Mouse (Mus musculus) C2C12 (cell line): Measurements from ENCODE around the gene Dynlt1c. TPM values are rescaled to one million over a fixed set of nuclear protein-coding genes. Genes with fewer than 3 reads are reported as not detected.
"Not testable (repeated sequence)": the region's sequence is repeated elsewhere in the genome, so short reads cannot be mapped to it uniquely, and the experiment has no call there.

ENCODE experiments used
- H3K27me3 ChIP-seq: one replicate; pipeline ENCODE4 v1.6.1; 2011; ENCODE audit not compliant: control insufficient read depth, insufficient read depth, insufficient read length
- H3K36me3 ChIP-seq: one replicate; pipeline ENCODE4 v1.6.1; 2011; ENCODE audit not compliant: control insufficient read depth, insufficient read depth
- H3K4me3 ChIP-seq: one replicate; pipeline ENCODE4 v1.5.1; 2011; ENCODE audit warnings: mild to moderate bottlenecking, control low read depth; ENCODE audit not compliant: poor library complexity, insufficient read depth, severe bottlenecking
- H3K79me2 ChIP-seq: one replicate; pipeline ENCODE4 v1.6.1; 2011; ENCODE audit not compliant: control insufficient read depth, insufficient read depth
- H3K79me3 ChIP-seq: one replicate; pipeline ENCODE4 v1.6.1; 2011; ENCODE audit warnings: low read depth, control low read depth
- H3ac ChIP-seq: one replicate; pipeline ENCODE3; 2011; ENCODE audit warnings: low read depth; ENCODE audit not compliant: control insufficient read depth, insufficient read length
- CEBPB ChIP-seq: IDR thresholded peaks from one replicate; pipeline ENCODE4 v1.6.1; 2011; ENCODE audit warnings: low read depth, mild to moderate bottlenecking, control low read depth, moderate library complexity
- long read RNA-seq, 2 experiments: library from polyadenylated mRNA; unstranded; transcript quantifications; one replicate each; pipeline ENCODE4 v2.0.0; 2019 to 2020
- polyA plus RNA-seq: library from polyadenylated mRNA; unstranded; fragments of >200 nt; fragmentation: generic; extraction: Trizol; gene quantifications from one replicate; pipeline ENCODE4 v1.2.1, GENCODE M21; 2012; ENCODE audit warnings: missing spikeins

Dynlt1c gene
- polyA plus RNA-seq: 12.6 TPM
- long read RNA-seq, experiment 1, transcript Dynlt1c-201 (5 exons, 2,589 nt): major isoform, 90 of 93 reads
- long read RNA-seq, experiment 1, partial matches to known transcripts: 2 of 93 reads
- long read RNA-seq, experiment 1, other reads (novel, unspliced or antisense): 1 of 93 reads
- long read RNA-seq, experiment 2, transcript Dynlt1c-201 (5 exons, 2,589 nt): major isoform, 11 of 12 reads
- long read RNA-seq, experiment 2, partial matches to known transcripts: 0 of 12 reads
- long read RNA-seq, experiment 2, other reads (novel, unspliced or antisense): 1 of 12 reads

DNA sequence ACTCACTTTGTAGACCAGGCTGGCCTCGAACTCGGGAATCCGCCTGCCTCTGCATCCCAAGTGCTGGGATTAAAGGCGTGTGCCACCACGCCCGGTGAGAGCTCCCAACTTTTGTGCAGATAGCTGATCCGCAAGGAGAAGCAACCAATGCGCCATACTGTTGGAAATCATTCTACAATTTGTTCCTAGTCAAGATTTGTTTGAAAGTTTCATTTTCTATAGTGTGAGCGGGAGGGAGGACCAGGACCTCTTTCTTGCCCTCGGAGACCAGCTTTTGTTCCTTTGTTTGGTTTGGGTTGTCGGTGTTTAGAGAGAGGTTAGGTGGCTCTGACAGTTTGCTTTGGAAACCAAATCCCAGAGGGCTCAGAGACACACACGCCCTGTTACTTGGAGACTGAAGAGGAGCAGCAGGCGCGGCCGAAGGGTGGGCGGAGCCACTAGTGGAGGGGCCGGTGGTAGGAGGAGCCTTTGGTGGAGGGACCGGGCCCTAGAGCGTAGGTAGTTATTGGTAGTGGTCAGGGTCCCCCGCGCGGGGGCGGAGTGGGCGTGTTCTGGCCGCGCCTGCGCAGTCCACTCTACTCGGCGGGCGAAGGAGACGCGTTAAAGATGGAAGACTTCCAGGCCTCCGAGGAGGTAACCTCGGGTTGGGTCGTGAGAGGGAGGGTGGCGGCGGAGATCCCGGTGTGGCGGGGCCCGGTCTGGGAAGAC lies at the start of gene Dynlt1c:
TSS of gene Dynlt1c (plus strand) at position 468 of the 708 bp plus-strand sequence.
- H3K36me3 ChIP-seq, H3K27me3 ChIP-seq, H3K79me2 ChIP-seq, H3K79me3 ChIP-seq, H3ac ChIP-seq: not testable (repeated sequence)
- peak within 1 kb of the TSS; percentile 28 for H3K4me3 ChIP-seq

DNA sequence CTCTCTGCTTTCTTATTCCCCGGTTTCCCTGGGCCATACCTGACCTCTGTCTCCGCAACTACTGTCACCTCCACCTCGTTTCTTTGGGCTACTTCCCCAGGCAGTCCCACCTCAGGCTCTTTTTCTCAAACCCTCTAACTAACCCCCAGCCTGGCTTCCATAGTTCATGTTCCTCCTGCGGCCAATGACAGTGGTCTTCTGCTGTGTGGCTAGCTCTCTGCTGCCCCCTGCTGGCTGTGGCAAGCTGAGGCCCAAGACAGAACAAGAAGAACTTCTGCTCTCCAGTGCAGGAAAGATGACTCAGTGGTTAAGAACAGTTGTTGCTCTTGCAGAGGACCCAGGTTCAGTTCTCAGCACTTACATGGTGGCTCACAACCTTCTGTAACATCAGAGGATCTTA lies 47.7 kb upstream of the Dynlt1c start:
- not testable (repeated sequence) for H3K79me2 ChIP-seq, H3K4me3 ChIP-seq, H3K79me3 ChIP-seq, H3K36me3 ChIP-seq, H3K27me3 ChIP-seq, H3ac ChIP-seq

GRCm38 (mm10) chr17:6554243-6554642 lies 47.2 kb upstream of the Dynlt1c start:
- H3K79me3 ChIP-seq, H3K36me3 ChIP-seq, H3K79me2 ChIP-seq, H3ac ChIP-seq, H3K27me3 ChIP-seq, H3K4me3 ChIP-seq: not testable (repeated sequence)

- H3K79me3 ChIP-seq, H3ac ChIP-seq, H3K79me2 ChIP-seq: not testable (repeated sequence)
Observed at GRCm38 (mm10) chr17:6559447-6560133, 41.9 kb upstream of the Dynlt1c start.

DNA sequence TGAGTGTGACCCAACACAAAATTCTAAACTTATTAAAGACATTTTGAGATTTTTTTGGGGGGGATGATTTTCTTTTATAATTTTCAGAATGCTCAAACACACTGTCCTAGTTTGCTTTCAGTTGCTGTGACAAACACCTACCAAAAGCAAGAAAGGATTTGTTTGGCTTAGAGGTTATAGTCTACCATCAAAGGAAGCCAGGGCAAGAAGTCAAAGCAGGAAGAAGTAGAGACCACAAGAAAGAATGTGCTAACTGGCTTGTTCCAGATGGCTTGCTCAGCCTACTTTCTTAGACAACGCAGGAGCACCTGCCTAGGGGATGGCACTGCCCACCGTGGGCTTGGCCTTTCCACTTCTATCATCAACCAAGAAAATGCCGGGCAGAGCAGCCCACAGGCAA lies 36.6 kb upstream of the Dynlt1c start:
- H3K36me3 ChIP-seq, H3K79me3 ChIP-seq, H3K4me3 ChIP-seq, H3K79me2 ChIP-seq, H3K27me3 ChIP-seq, H3ac ChIP-seq: not testable (repeated sequence)

More at GRCm38 (mm10) chr17:6559447-6560133, 41.9 kb upstream of the Dynlt1c start:
- not testable (repeated sequence) for H3K4me3 ChIP-seq, H3K27me3 ChIP-seq, H3K36me3 ChIP-seq

GRCm38 (mm10) chr17:6567908-6568307 lies 33.6 kb upstream of the Dynlt1c start:
- H3K27me3 ChIP-seq, H3ac ChIP-seq, H3K79me3 ChIP-seq, H3K79me2 ChIP-seq, H3K36me3 ChIP-seq, H3K4me3 ChIP-seq: not testable (repeated sequence)

DNA sequence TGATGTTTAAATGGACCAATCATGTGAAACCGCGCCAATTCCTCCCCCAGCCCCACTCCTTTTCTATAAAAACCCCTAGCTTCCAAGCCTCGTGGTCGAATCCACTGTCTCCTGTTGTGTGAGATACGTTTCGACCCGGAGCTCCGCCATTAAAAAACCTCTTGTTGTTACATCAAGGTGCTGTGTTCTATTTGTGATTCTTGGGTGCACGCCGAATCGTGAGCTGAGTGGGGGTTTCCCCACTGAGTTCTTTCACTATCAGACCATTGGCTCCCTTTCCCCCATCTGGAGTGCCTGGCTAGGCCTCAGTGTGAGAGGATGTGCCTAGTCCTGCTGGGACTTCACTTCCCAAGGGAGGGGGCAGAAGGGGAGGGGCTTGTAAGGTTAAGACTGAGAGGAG lies 30.2 kb upstream of the Dynlt1c start:
- not testable (repeated sequence) for H3K27me3 ChIP-seq, H3K4me3 ChIP-seq, H3ac ChIP-seq, H3K79me3 ChIP-seq, H3K36me3 ChIP-seq, H3K79me2 ChIP-seq

DNA sequence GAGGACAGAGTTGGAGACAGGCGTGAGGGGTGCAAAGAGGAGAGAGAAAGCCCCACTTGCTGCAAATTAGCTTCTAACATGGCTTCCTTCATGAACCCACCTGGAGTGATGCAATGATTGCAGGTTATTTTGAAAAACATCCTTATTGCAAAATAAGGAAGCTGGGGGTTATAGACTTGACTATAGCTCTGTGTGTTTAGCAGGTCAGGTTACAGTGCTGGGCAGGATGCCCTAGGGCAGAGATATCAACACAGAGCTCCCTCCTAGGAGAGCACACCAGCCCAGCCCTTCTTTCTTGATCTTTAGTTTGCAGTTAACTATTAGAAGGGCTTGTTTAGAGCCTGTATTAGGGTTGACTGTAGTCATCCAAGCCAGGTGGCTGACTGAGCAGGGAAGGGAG lies 29.3 kb upstream of the Dynlt1c start:
- not testable (repeated sequence) for H3K4me3 ChIP-seq, H3K36me3 ChIP-seq, H3ac ChIP-seq, H3K27me3 ChIP-seq, H3K79me3 ChIP-seq, H3K79me2 ChIP-seq
- peak; percentile 31 for TF ChIP-seq CEBPB

DNA sequence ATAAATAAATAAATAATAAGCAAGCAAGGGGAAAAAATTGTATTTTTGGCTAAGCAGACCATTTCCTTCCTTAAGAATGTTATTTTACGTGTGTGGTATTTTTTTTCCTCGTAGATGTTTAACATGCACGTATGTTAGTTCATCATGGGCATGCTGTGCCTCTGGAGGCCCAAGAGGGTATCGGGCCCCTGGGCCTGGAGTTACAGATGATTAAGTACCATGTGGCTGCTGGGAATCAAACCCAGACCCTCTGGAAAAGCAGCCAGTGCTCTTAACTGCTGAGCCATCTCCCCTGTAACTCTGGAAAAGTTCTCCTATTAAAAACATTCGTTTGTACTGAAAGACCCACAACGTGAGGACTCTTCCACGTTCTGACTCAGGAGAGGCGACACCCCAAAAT lies 26.1 kb upstream of the Dynlt1c start:
- H3K27me3 ChIP-seq, H3K79me2 ChIP-seq, H3K4me3 ChIP-seq, H3ac ChIP-seq, H3K79me3 ChIP-seq, H3K36me3 ChIP-seq: not testable (repeated sequence)

- not testable (repeated sequence) for H3K79me2 ChIP-seq, H3K36me3 ChIP-seq, H3ac ChIP-seq, H3K27me3 ChIP-seq, H3K4me3 ChIP-seq, H3K79me3 ChIP-seq
Observed at GRCm38 (mm10) chr17:6588672-6589071, 12.8 kb upstream of the Dynlt1c start.

DNA sequence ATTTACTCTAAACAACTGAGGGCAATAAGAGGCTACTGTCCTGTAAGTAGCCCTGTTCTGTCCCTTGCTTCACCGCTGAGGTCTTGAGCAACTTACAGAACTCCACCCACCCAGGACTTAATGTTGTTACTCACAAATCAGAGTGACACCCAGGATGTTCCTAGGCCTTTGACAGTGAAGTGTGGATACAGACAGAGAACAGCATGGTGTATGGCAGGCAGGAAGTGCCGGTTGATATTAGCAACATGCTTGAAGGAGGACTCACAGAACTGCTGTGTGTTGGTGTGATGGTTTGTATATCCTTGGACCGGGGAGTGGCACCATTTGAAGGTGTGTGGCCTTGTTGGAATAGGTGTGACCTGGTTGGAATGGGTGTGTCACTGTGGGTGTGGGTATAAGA lies 9.4 kb upstream of the Dynlt1c start:
- not testable (repeated sequence) for H3K79me2 ChIP-seq, H3K36me3 ChIP-seq, H3K27me3 ChIP-seq, H3K79me3 ChIP-seq, H3ac ChIP-seq, H3K4me3 ChIP-seq
